Mouse (Mus musculus): ENCODE data around the gene Flna. TPM values are rescaled to one million over a fixed set of nuclear protein-coding genes. Genes with fewer than 3 reads are reported as not detected.

Gene Flna
- 707 and 874 TPM in 2 replicates for polyA plus RNA-seq (2012; rRNA removed)

DNA sequence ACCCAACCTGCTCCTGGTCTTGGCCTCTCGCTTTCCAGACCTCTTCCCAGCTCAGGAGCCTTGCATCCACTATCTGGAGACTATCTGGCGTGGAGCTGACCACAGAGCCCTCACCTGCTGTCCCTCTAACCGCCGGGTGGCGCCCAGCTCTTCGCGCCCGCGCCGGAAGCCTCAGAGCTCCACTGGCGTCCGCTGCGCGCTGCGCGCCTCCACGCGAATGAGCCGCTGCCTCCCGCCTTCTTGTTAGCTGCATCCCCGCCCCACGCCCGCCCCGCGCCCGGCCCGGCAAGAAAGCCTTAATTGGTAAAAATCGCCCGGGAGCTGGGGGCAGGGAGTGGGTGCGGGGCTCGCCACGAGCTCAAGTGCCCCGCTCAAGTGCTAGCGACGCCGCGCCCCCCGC lies at the start of gene Flna:
Gene Flna, minus strand, starts transcription at position 206 of the 400 bp plus-strand sequence.
- DNase-seq (ENCODE audit: low read depth), result no peak

DNA sequence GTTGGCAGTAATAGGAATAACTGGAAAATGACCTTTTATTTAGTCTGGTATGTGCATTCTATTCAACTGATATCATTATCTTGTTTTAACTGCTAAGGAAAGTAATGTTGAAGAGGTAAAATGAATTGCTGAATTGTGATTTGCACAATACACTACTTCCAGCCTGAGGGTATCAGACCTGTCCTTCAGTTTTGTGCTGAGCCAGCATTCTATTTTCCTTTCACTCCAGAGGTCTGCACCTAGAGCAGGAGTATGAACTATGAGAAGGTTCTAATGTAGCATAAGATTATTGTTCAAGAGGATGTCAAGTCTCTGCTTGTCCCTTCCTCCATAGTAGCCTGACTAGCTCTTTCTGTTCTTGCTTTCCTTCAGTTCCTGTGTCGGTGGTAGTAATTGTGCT lies 48.7 kb upstream of the Flna start:
- DNase-seq (ENCODE audit: low read depth), result no peak

DNA sequence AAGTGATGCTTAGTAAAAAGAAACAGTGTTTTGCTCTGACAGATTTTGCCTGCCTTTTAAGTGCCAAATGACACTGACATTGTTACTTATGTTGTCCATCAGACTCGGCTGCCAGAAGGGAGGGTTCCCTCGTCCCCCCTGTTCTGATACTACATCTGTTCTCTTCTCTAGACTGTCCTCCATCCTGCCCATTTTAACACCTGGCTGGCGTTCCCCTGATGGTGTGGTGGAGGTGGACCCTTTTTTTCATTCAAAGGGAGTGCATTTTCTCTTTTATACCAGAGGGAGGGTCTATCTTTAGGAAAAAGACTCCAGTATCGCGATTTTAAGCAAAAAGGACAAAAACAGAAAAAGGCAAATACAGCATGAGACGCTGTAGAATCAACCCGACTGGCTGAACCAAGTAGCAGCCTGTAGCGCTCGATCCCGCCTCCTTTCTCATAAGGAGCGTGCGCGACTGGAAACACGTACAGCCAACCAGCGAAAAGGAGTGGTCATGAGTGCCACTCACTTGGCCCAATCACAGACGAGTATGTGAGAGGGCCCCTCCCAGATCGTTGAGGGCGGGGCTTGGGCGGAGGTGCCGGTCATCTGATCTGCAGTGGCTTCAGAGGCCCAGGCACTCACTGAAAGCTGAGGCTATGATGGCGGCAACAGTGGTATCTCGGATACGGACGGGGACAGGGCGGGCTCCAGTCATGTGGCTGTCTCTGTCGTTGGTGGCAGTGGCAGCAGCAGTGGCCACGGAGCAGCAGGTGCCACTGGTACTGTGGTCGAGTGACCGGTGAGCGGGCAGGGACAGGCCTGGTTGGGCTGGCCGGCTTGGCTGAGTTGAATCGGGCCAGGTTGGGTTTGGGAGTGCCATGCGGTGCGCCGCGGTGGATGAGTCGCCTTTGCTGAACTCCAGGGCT lies 47.2 kb upstream of the Flna start, which contains the start of gene Atp6ap1:
Gene Atp6ap1, plus strand, starts transcription at position 560 of the 911 bp plus-strand sequence.
- DNase-seq (ENCODE audit: low read depth), result no peak

DNA sequence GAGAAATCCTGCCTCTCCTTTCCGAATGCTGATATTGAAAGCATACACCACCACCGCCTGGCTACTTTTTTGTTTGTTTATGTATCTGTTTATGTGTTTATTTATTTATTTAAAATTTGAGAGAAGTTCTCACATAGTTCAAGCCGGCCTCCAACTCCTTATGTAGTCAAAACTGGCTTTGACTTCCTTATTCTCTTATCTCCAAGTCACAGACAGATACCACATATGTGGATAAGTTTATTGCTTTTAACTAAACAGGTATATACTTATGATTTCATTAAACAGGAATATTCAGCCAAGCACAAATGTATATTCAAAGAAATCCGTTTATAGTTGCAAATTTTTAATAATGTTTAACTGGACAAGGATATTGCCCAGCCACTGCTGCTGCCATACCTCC lies 43.8 kb upstream of the Flna start:
- DNase-seq (ENCODE audit: low read depth), result no peak

DNA sequence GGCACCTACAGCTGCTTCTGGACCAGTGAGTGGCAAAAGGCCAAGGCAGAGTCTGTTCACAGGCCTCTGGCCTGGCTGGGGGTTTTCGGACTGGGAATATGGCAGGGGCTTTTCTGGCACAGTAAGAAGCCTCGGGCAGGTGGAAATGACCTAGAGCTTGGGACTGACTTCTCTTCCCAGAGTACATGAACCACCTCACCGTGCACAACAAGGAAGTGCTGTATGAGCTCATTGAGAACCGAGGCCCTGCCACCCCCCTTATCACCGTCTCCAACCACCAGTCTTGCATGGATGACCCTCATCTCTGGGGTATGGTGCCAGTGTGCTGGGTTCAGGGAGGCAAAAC lies 33.4 kb upstream of the Flna start:
- no peak for DNase-seq (ENCODE audit: low read depth)

DNA sequence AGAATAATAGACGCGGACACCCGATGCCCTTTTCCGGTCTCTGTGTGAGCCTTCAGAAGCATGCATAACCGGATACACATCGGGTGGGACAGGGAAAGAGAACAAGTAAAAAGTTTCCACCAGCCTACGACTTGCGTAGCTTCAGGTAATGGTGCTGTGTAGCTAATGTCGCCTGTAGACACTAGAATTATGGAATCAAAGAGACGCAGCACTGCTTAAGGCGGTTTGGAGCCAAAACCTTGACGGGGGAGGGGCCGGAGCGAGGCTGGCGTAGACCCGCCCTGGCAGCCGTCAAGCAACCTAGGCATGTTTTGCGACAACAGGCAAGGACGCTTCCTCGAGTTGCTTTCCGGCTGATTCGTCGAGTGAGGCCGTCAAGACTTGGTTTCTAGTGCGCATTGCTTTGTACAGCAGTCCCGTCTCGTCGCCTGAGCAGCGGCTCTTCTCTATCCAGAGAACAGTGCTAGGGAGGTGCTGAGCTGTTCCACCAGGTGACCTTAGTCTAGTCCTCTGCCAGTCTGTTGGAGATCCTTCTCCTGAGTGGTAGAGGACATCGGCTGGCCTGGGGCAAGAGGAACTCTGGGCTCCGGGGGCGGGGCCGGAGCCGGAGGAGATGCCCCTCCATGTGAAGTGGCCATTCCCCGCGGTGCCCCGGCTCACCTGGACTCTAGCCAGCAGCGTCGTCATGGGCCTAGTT lies 32.9 kb upstream of the Flna start:
- no peak for DNase-seq (ENCODE audit: low read depth)

DNA sequence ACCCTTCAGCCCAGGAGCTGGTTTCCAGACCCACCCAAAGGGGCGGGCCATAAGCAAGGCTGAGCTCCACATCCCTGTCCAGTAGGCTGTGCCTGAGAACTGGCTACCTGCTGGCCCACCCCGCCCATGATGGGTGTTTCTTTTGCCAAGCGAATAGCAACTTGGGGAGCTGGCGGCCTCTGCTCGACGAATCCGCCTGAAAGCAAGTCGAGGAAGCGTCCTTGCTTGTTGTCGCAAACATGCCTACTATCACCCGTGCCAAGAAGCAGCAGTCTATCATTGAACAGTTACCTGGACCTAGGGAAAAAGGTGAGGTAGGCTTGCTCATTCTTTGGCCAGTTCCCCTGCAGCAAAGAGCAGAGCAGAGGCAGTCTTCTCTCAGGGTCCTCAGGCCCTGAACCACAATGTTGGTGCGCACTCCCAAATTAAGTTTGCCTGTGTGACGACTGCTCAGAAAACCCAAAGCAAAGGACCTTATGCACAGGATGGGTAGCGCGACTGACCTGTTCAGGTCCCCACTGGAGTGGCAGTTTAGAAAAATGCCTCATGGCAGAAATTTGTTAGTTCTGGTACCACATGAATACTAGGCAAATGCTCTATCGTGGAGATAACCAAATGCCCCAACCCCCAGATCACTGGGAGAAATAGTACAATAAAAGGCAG lies 32.2 kb upstream of the Flna start, which contains the start of the genes Taz and Dnase1l1:
Gene Taz, plus strand, starts transcription at position 181 of the 663 bp plus-strand sequence.
Gene Dnase1l1, minus strand, starts transcription at position 606 of the 663 bp plus-strand sequence.
- no peak for DNase-seq (ENCODE audit: low read depth)

DNA sequence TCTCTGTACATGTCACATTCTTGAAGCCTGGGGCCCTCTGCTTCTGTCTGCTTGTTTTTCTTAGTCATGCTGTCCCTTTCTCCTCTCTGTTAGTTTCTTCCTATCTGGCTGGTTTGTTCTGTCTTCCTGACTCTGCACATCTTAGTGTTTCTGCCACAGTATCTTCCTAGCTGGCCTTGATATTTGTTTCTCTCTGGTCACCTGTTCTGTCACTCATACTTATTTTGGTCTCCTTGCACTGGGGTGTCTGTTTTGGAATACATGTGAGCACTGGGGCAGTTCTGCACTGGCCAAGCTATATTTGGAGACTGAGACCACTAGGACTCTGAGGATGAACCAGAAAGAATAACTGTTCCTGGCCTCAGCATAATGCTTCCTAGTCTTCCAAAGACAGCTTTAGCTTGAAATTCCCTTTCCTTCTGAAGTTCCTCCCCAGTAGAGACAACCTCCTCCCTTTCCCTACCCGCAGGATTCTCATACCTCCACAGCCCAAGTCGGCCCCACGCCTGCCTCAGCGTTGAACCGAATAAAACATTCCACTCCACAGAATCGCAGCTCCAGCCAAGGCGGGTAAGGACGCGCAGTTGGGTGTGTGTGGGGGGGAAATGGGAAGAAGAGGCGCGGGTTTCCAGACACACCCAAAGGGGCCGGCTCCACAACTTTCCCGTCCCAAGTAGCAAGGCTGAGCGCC lies 31.6 kb upstream of the Flna start:
- DNase-seq (ENCODE audit: low read depth), result no peak

DNA sequence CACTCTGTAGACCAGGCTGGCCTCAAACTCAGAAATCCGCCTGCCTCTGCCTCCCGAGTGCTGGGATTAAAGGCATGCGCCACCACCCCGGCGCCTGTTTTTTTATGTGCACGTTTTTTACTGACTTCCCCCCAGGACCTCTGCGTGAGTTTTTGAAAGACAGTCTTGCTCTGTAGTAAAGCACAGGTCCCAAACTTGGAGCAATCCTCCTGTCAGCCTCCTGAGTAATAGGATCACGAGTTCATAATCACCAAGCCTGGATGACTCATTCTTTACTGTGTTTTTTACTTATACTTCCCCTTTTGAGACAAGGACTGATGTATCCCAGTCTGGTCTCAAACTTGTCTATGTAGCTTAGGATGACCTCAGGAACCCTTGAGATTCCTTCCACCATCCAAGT lies 28.3 kb upstream of the Flna start:
- DNase-seq (ENCODE audit: low read depth), result no peak

DNA sequence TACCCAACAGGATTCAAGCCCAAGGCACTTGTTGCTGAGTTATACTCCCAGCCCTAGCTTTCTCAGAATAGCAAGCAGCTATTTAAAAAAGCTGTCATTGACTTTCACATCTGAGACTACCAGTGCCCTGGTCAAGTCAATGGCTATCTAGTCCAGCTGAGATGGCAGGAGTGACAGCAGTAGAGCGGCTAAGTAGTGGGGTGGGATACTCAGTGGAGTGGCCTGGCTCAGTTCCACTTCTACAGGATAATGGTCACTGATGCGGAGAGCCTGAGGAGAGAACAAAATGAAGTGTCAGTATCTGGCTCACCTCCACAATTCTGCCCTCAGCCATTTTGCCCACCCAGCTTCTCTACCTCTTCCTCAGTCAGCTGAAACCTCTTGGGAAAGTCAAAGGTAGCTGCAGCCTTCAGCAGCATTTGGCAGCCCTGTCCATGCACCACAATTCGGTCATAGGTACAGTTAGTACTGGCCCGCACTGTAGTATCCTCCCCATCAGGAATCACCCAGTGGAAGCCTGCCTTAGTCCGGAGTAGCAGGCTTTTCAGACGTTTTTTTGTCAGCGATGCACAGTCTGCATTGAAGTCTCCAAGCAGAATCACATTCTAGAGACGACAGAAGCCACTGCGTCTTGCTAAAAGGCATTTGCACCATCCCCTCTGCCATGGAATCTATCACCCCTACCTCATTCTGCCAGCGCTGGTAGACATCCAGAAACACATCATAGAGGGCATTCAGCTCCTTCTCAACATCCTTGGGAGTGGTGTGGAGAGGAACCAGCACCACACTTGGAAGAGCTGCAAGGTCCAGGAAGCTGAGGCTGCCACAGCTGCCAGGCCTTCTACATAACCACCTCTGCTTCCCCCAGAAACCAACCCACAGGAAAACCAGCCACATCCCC lies 24.1 kb upstream of the Flna start:
- DNase-seq (ENCODE audit: low read depth), result no peak

DNA sequence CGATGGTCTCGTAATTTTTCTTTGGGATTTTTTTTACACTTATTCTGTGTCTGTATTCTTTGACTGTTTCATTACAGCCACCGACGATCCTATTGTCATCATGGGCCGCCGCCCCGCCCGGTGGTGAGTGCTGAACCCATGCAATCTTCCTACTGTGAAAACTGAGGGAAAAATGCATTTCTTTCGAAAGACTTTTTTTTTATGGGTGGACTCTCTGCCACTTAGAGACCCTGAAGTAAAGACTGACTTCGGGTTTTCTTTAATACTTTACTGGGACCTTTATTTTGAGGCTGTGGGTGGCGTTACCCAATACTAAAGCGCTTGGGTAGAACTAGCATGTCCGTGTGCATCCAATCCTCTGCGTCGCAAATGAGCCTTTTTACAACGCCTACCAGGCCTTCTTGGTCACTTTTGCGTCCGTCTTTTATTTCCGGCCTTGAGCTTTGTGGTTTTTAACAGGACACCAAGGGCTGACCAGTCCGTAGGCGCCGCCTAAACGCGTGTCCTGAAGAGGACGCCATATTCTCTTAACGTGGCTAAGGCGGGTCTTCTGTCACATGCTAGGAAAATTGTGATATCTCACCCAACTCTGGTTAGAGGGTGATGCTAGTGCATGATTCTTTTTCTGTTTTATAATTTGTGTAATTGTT lies 21.4 kb upstream of the Flna start:
- DNase-seq (ENCODE audit: low read depth), result no peak

DNA sequence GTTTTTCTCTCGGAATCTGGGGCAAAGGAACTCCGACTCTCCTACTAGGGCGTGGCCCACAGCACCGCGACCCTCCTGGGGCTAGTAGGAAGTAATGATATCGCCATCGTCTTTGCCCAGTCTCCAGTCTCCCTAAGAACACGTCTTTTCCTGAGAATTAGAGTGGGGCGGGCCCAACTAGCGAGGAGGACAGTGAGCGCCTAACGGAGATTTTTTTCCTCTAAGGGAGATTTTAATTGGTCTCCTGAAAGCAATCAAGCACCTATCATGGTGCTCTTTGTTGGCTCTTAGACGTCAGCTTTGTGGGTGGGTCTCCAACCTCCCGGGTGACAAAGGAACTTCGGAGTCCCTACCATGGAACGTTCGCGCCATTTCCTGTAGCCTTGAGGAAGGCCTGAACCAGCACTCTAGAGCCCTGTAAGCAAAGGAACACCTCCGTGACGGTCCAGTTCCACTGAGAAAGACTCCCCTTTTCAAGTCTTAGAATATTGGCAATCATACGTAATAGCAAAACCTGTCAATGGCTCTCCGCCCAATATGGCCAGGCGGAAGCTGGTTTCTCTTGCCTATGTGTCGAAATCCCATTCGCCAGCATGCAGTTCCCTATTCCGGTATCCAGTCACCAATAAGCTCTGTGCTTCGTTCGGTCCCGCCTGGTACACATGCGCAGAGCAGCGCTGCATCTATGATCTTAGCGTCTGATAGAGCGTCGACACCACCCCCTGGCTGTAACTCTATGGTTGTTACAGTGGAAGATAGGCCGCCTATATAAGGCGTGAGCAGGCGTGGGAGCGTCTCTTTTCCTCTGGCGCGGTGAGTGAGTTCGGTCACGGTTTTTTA lies 20.7 kb upstream of the Flna start, which contains the start of gene Rpl10:
Gene Rpl10, plus strand, starts transcription at position 751 of the 840 bp plus-strand sequence.
- DNase-seq (ENCODE audit: low read depth), result peak; percentile 79

DNA sequence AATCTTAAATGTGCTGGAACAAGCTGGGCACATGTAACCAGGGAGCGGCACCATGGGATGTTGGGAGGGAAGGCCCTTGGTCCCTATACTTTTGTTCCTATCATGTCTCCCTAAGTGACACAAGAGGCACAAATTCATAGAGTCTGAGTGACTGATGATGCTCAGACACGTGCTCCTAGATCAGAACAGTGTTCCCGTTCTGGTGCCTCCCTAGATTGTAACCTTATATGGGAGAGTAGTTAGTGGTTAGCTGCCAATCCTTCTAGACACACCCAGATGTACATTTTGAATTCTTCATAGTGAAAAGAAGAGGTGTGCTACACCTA lies 20.1 kb upstream of the Flna start:
- DNase-seq (ENCODE audit: low read depth), result no peak

DNA sequence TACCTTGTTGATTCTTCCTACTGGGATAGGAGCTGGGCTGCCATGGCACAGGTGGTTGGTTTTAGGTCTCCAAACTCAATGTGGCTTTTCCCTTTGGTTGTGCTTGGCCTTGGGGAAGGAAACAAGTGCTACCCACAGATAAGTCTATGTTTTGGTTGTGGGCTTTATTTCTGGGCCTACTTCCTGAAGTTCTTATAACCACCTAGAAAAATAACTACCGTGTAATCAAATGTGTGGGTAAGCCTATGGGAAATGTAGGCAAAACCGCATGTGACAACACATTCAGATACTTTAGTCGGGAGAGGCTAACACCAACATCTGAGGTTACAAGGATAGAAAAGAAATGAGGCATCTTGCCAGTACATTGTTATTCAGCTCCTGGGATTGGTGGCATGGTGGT lies 8.1 kb upstream of the Flna start:
- no peak for DNase-seq (ENCODE audit: low read depth)

DNA sequence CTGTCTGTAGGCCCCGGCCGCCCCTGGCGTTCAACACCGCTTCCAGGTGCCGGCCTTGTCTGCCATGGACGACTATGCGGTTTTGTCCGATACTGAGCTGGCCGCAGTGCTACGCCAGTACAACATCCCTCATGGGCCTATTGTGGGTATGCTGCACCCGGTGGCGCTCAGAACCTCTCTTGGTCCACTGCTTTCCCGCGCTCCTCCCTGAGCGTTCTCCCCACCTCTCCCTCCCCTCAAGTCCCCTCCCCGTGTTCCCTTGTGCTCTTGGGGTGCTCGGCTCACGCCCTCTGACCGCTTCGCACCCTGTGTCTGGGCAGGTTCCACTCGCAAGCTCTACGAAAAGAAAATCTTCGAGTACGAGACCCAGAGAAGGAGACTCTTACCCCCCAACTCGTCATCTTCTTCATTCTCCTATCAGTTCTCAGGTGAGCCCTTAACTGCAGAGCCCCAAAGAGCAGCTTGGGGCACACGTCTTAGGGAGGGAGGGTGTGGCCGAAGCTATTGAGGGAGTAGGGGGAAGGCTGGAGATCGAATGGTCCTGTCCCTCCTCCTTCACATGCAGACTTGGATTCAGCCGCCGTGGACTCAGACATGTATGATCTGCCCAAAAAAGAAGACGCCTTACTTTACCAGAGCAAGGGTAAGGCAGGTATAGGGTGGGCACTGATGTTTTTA lies 5.4 kb upstream of the Flna start:
- DNase-seq (ENCODE audit: low read depth), result no peak

DNA sequence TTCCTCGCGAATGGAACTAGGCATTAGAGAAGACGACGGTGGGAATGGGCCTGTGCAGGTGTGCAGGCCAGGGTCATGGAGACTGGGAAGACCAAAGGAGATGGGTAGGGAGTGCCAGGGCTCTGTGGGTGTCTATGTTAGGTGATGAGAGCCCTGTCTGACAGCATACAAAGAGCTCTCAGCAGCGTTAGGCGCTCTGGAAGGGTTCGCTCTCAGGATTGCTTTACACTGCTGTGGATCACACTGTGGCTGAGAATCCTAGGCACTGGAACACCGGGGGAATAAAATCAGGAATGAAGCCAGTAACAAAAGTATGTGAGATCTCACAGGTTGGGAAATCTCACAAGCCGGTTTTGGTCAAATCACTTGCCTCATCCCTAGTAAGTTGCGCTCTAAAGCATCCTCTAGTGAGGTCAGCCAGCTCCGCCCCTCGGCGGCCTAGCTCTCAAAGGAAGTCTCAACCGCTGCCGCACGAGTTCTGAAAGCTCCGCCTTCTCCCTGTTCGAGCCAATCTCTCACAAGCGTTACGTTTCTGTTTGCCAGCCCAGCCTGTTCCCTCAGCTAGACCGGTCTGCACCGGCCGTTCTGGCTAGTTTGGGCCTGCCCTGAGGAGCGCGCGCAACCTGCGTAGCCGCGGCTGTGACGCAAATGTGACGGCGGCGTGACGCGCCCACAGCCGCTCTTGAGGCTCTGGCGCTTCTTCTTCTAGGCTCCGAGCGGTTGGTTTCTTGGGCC lies 4.7 kb upstream of the Flna start, which contains the start of gene Emd:
Gene Emd, plus strand, starts transcription at position 535 of the 735 bp plus-strand sequence.
- peak; percentile 60 for DNase-seq (ENCODE audit: low read depth)

DNA sequence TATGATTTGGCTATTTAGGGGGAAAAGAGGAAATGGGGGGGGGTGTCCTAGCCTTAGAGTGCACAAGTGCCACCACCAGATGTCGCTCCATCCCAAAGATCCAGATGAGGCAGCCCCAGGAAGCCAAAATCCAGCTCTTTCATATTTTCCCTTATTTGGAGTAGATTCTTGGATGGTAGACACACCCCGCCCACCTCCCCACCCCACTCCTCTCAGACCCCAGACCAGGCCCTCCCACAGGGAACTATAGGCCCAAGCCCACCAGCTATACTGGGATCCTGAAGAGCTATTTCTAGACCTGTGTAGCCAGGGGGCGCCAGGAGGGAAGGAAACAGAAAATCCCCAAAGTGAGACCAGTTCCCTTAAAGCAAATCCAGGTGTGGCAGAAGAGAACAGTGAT lies 969 bp downstream of the Flna start:
- no peak for DNase-seq (ENCODE audit: low read depth)

DNA sequence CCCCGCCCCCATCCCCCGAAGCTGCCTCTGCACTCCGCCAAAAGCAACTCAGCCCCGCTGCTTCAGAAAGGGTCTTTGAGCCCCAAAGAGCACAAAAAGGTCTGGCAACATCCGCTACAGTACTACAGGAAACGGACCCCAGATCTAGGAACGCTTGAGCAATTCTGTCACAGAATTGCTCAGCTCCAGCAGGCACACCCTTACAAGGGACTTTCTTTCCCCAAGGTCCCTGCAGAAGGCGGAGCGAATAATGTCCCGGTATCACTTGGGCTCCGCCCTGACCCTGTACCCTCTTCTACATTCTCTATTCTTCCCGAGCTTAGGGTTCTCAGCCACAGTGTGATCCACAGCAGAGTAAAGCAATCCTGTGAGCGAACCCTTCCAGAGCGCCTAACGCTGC lies 2.9 kb downstream of the Flna start:
- no peak for DNase-seq (ENCODE audit: low read depth)

Data from gonadal fat pad, adult 2 months (tissue).